Mouse (Mus musculus) Patski (cell line): ENCODE data around the gene Nanos2. TPM values are rescaled to one million over a fixed set of nuclear protein-coding genes. Genes with fewer than 3 reads are reported as not detected.

Experiments
- ATAC-seq: fragments of 100-300 bp; one replicate; pipeline ENCODE4 v1.8.0; 2021
- CTCF ChIA-PET: fragments of 350-600 bp; sonication (Branson Sonifier 250); formaldehyde crosslinking; loops from one replicate; lab custom pipeline; 2022; ENCODE audit warnings: inconsistent platforms; lab: Charles Lee
- POLR2A ChIA-PET: fragments of 350-600 bp; sonication (Branson Sonifier 250); formaldehyde crosslinking; loops from one replicate; lab custom pipeline; 2022; ENCODE audit warnings: antibody characterized with exemption, inconsistent platforms; lab: Charles Lee
- DNase-seq: peaks from one replicate; pipeline ENCODE4 v3.0.0-alpha.2; 2011; ENCODE audit warnings: low read depth, low spot score
- H3K27me3 ChIP-seq: fragments of 371-371 bp; one replicate; pipeline ENCODE4 v1.5.1; 2021
- CTCF ChIP-seq: fragments of 100-300 bp; IDR thresholded peaks from one replicate; pipeline ENCODE4 v1.5.1; 2021
- in situ Hi-C: fragments of 300-500 bp; cut with MboI; formaldehyde crosslinking; loops from 3 replicates; pipeline ENCODE4 v1.11.1; 2018; ENCODE audit warnings: low pct_unique_long_range_greater_than_20kb, mixed read lengths
- polyA plus RNA-seq: library from polyadenylated mRNA; unstranded; gene quantifications from one replicate; pipeline ENCODE4 v1.2.3, GENCODE M21; 2021

Gene Nanos2
- polyA plus RNA-seq: not detected

DNA sequence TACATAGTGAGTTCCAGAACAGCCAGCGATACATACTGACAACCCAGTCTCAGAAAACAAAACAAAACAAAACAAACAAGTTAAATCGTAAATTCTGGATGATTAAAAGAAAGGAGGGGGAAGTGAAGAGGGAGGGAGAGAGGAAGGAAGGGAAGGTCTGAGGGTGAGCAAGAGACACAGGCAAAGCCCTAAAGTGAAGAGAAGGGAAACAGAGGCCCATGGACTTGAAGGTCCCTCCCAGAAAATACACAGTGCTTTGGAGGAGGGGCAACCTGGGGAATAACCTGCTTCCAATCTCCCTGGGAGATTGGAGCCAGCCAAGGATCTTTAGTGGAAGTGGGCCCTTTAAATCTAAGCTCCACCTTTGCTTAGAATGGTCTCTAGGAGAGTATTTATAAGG is at the start of gene Nanos2:
TSS of gene Nanos2 (plus strand) at position 301 of the 400 bp plus-strand sequence.
- TF ChIP-seq CTCF: no peak
- H3K27me3 ChIP-seq: no peaks in the 10 kb centered on the region
- POLR2A ChIA-PET: no interaction called here
- no peak for DNase-seq
- CTCF ChIA-PET: no interaction called here
- in situ Hi-C loops: no loop called here
- no peak for ATAC-seq

- CTCF ChIA-PET: no interaction called here
- POLR2A ChIA-PET: no interaction called here
- no peak for TF ChIP-seq CTCF
- ATAC-seq (no peak), DNase-seq (no peak)
- in situ Hi-C loops: no loop called here
- peaks cover 19% of the 10 kb centered on the region for H3K27me3 ChIP-seq
Measured at GRCm38 (mm10) chr7:18942376-18942775, 44.8 kb upstream of the Nanos2 start.

- in situ Hi-C loops: no loop called here
Measured at GRCm38 (mm10) chr7:18942815-18943214, 44.4 kb upstream of the Nanos2 start.

DNA sequence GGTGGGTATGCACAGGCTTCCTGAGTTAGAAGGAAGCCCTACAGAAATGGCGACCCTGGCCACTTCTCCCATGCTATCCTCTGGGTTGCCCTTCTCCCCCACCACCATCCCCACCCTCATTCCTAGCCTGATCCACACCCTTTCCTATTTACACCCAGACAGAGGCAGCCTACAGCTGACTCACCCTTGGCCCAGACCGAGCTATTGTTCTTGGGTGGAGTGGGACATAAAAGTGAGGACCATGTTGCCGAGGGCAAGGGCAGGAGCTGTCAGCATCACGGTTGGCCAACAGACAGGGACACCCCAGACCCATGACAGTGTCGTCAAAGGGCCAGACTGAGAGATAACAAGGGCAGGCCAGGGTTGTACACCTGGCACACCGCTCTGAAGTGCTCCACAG is 39.0 kb upstream of the Nanos2 start:
- DNase-seq: no peak

More at GRCm38 (mm10) chr7:18942815-18943214, 44.4 kb upstream of the Nanos2 start:
- no peak for ATAC-seq
- TF ChIP-seq CTCF: no peak
- CTCF ChIA-PET: no interaction called here
- POLR2A ChIA-PET: no interaction called here
- DNase-seq: no peak
- peaks cover 19% of the 10 kb centered on the region for H3K27me3 ChIP-seq

DNA sequence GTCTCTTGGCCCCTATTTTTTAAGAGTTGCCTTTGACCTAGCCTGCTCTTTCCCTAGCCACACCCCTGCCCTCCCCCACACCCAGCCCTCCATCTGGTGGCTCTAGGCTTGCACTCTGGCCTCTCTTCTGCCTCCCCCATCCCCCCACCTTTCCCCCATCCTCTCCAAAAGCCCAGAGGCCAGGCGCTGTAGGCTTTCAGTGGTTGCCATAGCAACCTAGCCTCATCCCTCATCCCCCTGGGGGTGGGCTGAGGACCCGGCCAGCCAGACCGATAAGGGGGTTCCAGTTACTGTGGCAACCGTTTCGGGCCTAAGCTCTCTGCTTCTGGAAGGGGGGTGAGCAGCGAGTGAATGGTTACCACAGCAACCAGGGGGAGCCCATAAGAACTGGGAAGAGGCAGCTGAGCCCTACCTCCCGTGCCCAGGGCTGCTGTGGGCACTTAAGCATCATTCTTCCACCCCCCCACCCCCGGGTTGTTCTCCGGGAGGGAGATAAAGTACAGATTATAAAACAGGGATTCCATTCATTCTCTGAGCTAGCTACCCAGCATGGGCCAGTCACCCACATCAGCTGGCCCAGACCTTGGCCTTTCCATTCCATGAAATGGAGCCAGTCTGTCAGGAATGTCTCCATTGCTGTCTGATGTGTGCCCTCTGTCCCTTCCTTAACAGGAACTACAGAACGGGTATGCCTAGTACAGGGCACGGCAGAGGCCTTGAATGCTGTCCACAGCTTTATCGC is 37.2 kb upstream of the Nanos2 start:
- ChIA-PET POLR2A (no interaction called here), CTCF (no interaction called here)
- no peaks in the 10 kb centered on the region for H3K27me3 ChIP-seq
- no peak for TF ChIP-seq CTCF
- no peak for DNase-seq
- in situ Hi-C loops: loop anchor here (5.0 kb wide), 1 partner anchor 38 kb away; the partner anchor contains the start of gene Ccdc61
- ATAC-seq: no peak

More for the DNA sequence above, 39.0 kb upstream of the Nanos2 start:
- ATAC-seq: no peak
- no peaks in the 10 kb centered on the region for H3K27me3 ChIP-seq
- ChIA-PET POLR2A (no interaction called here), CTCF (interaction anchor here (0.9 kb wide), 1 partner anchor 10 kb away, joined by 4 read pairs; no protein-coding TSS in a partner anchor)
- no peak for TF ChIP-seq CTCF
- in situ Hi-C loops: no loop called here

- in situ Hi-C loops: loop anchor here (5.0 kb wide), 1 partner anchor 38 kb away; the partner anchor contains the start of gene Ccdc61
- POLR2A ChIA-PET: no interaction called here
- DNase-seq (no peak), ATAC-seq (no peak)
- CTCF ChIA-PET: no interaction called here
- H3K27me3 ChIP-seq: no peaks in the 10 kb centered on the region
- no peak for TF ChIP-seq CTCF
Measured at GRCm38 (mm10) chr7:18950523-18951315, 36.5 kb upstream of the Nanos2 start.

GRCm38 (mm10) chr7:18951397-18951796 is 35.8 kb upstream of the Nanos2 start:
- H3K27me3 ChIP-seq: no peaks in the 10 kb centered on the region
- CTCF ChIA-PET: no interaction called here
- no peak for TF ChIP-seq CTCF
- POLR2A ChIA-PET: no interaction called here
- ATAC-seq (no peak), DNase-seq (no peak)
- in situ Hi-C loops: loop anchor here (5.0 kb wide), 1 partner anchor 39 kb away; the partner anchor contains the start of gene Ccdc61

- ChIA-PET CTCF (interaction anchor here (0.6 kb wide), 1 partner anchor 47 kb away, joined by 3 read pairs; no protein-coding TSS in a partner anchor), POLR2A (interaction anchor here (1.0 kb wide), 1 partner anchor 11 kb away, joined by 4 read pairs; no protein-coding TSS in a partner anchor)
- no peak for TF ChIP-seq CTCF
- ATAC-seq (peak; percentile 77), DNase-seq (no peak)
- in situ Hi-C loops: no loop called here
- no peaks in the 10 kb centered on the region for H3K27me3 ChIP-seq
Measured at GRCm38 (mm10) chr7:18957569-18958383, 29.4 kb upstream of the Nanos2 start.

DNA sequence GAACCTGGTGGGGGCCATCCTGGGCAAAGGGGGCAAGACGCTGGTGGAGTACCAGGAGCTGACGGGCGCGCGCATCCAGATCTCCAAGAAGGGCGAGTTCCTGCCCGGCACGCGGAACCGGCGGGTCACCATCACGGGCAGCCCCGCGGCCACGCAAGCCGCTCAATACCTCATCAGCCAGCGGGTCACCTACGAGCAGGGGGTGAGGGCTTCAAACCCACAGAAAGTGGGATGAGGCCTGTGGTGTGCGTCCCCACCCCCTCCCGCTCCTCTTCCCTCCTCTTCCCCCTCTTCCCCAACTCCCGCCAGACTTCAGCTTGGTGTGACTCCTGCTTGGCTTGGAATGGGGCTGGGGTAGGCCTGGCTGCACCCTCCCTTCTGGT is 28.8 kb upstream of the Nanos2 start:
- POLR2A ChIA-PET: interaction anchor here (0.5 to 1.0 kb wide), 2 partner anchors 8 to 10 kb away, joined by 3 to 4 read pairs; no protein-coding TSS in a partner anchor
- DNase-seq: no peak
- in situ Hi-C loops: no loop called here
- no peaks in the 10 kb centered on the region for H3K27me3 ChIP-seq
- no peak for TF ChIP-seq CTCF
- CTCF ChIA-PET: interaction anchor here (0.6 kb wide), 1 partner anchor 47 kb away, joined by 3 read pairs; no protein-coding TSS in a partner anchor
- peak; percentile 32 for ATAC-seq

DNA sequence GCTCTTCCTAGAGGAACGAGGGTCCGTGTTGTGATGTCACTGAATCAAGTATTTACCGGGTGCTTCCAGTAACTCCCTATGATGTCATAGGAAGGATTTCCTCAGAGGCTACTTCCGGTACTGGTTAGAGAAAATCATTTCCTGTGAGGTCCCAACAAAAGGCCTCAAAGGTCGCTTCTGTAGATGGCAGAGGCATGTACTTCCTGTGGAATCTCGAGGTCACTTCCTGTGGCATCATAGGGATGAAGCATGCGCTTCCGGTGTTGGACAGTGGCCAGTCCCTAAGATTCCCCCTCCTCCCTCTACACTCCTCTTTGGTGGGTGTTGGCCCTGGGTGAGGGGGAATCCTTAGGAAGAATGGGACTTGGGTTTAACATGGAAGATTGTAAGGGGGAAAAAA is 27.8 kb upstream of the Nanos2 start:
- in situ Hi-C loops: no loop called here
- ATAC-seq (no peak), DNase-seq (no peak)
- ChIA-PET POLR2A (no interaction called here), CTCF (no interaction called here)
- H3K27me3 ChIP-seq: no peaks in the 10 kb centered on the region
- TF ChIP-seq CTCF: no peak
